Mouse (Mus musculus) heart, embryonic 11.5 days (tissue): ENCODE measurements around the gene Drc3. TPM values are rescaled to one million over a fixed set of nuclear protein-coding genes. Genes with fewer than 3 reads are reported as not detected.

Source experiments
- ATAC-seq: fragments of 200-750 bp; cut with Nextera tagmentation; replicated peaks from 2 replicates; pipeline ENCODE4 v1.8.0; 2017; ENCODE audit warnings: moderate library complexity; ENCODE audit not compliant: insufficient number of reproducible peaks, low FRiP score, low TSS enrichment
- H3K27ac ChIP-seq: fragments of 300-500 bp; sonication (generic); 2 replicates; pipeline ENCODE4 v1.5.1; 2014; ENCODE audit warnings: mild to moderate bottlenecking, low read depth, low read length
- H3K27me3 ChIP-seq: fragments of 300-500 bp; sonication (generic); 2 replicates; pipeline ENCODE4 v1.6.1; 2014; ENCODE audit warnings: mild to moderate bottlenecking, low read length, mixed read lengths; ENCODE audit not compliant: control insufficient read depth, insufficient read depth
- H3K36me3 ChIP-seq: fragments of 300-500 bp; sonication (generic); 2 replicates; pipeline ENCODE4 v1.6.1; 2014; ENCODE audit warnings: mild to moderate bottlenecking, low read length, moderate library complexity, mixed read lengths; ENCODE audit not compliant: control insufficient read depth, insufficient read depth
- H3K4me1 ChIP-seq: fragments of 300-500 bp; sonication (generic); 2 replicates; pipeline ENCODE4 v1.6.1; 2014; ENCODE audit warnings: low read length; ENCODE audit not compliant: control insufficient read depth, insufficient read depth
- H3K4me2 ChIP-seq: fragments of 300-500 bp; sonication (generic); 2 replicates; pipeline ENCODE4 v1.6.1; 2014; ENCODE audit warnings: mild to moderate bottlenecking, moderate library complexity
- H3K4me3 ChIP-seq: fragments of 300-500 bp; sonication (generic); 2 replicates; pipeline ENCODE4 v1.5.1; 2014; ENCODE audit warnings: low read depth, low read length
- H3K9ac ChIP-seq: fragments of 300-500 bp; sonication (generic); 2 replicates; pipeline ENCODE4 v1.6.1; 2014; ENCODE audit warnings: mild to moderate bottlenecking, low read depth, low read length, moderate library complexity
- H3K9me3 ChIP-seq: fragments of 300-500 bp; sonication (generic); replicated peaks from 2 replicates; pipeline ENCODE4 v1.6.1; 2016; ENCODE audit warnings: low read length; ENCODE audit not compliant: control insufficient read depth
- WGBS: fragments of 180-500 bp; shearing (Covaris S2); extraction: QIAGEN DNeasy Blood & Tissue Kit; methylation state at CpG from one replicate; pipeline ENCODE4 v1.1.7; 2014; ENCODE audit not compliant: insufficient replicate concordance; 5-methylcytosine and 5-hydroxymethylcytosine counted together
- polyA plus RNA-seq: library from polyadenylated mRNA; unstranded; fragments of >200 nt; fragmentation: Nextera tagmentation; extraction: Ambion mirVana; gene quantifications from 2 replicates; pipeline ENCODE4 v1.2.1, GENCODE M21; 2014

The Drc3 gene
- polyA plus RNA-seq, 1 experiment from 2014 or later: 1.9 TPM

- H3K27me3 ChIP-seq: no peaks in the 10 kb centered on the region
- H3K4me2 ChIP-seq: no peak overlapping the region
- H3K4me1 ChIP-seq: peaks cover 5% of the 10 kb centered on the region
- H3K9ac ChIP-seq: no peak overlapping the region
- no peaks in the 10 kb centered on the region for H3K36me3 ChIP-seq
- ATAC-seq: no peak
- no peak overlapping the region for H3K27ac ChIP-seq
- H3K4me3 ChIP-seq: no peak overlapping the region
- H3K9me3 ChIP-seq: no peaks in the 10 kb centered on the region
These were observed 29.4 kb upstream of the Drc3 start for GRCm38 (mm10) chr11:60323731-60324130.

GRCm38 (mm10) chr11:60330551-60330950 lies 22.6 kb upstream of the Drc3 start:
- WGBS: 81% methylated on average over 4 of the region's 4 CpGs
- 0 out of 2 replicates have a peak, but pooled peaks cover 6% of the 10 kb centered on the region for H3K4me1 ChIP-seq

GRCm38 (mm10) chr11:60333461-60333860 lies 19.7 kb upstream of the Drc3 start:
- no peaks in the 10 kb centered on the region for H3K36me3 ChIP-seq
- no peak overlapping the region for H3K27ac ChIP-seq
- 0 out of 2 replicates have a peak, but pooled peaks cover 6% of the 10 kb centered on the region for H3K4me1 ChIP-seq
- no peaks in the 10 kb centered on the region for H3K27me3 ChIP-seq
- no peak for ATAC-seq
- WGBS: 83% methylated on average over 5 of the region's 5 CpGs
- no peak overlapping the region for H3K9ac ChIP-seq
- H3K4me2 ChIP-seq: no peak overlapping the region
- no peaks in the 10 kb centered on the region for H3K9me3 ChIP-seq
- no peak overlapping the region for H3K4me3 ChIP-seq

More at GRCm38 (mm10) chr11:60330551-60330950, 22.6 kb upstream of the Drc3 start:
- no peak for ATAC-seq
- H3K27ac ChIP-seq: no peak overlapping the region
- H3K27me3 ChIP-seq: no peaks in the 10 kb centered on the region
- no peak overlapping the region for H3K9ac ChIP-seq
- H3K4me3 ChIP-seq: no peak overlapping the region
- H3K9me3 ChIP-seq: no peaks in the 10 kb centered on the region
- no peak overlapping the region for H3K4me2 ChIP-seq
- H3K36me3 ChIP-seq: no peaks in the 10 kb centered on the region

- no peak for ATAC-seq
- no peak overlapping the region for H3K4me2 ChIP-seq
- WGBS: 63% methylated on average over 3 of the region's 3 CpGs
These were observed 19.0 kb upstream of the Drc3 start for GRCm38 (mm10) chr11:60334124-60334523.

GRCm38 (mm10) chr11:60335771-60336170 lies 17.4 kb upstream of the Drc3 start:
- Histone ChIP-seq H3K36me3 (no peaks in the 10 kb centered on the region), H3K27ac (no peak overlapping the region), H3K9ac (no peak overlapping the region), H3K4me3 (no peak overlapping the region), H3K27me3 (no peaks in the 10 kb centered on the region), H3K4me2 (no peak overlapping the region), H3K9me3 (no peaks in the 10 kb centered on the region), H3K4me1 (0 out of 2 replicates have a peak, but pooled peaks cover 6% of the 10 kb centered on the region)
- no peak for ATAC-seq
- 80% methylated on average over 2 of the region's 2 CpGs for WGBS

More at GRCm38 (mm10) chr11:60334124-60334523, 19.0 kb upstream of the Drc3 start:
- Histone ChIP-seq H3K4me3 (no peak overlapping the region), H3K9ac (no peak overlapping the region), H3K36me3 (no peaks in the 10 kb centered on the region), H3K4me1 (0 out of 2 replicates have a peak, but pooled peaks cover 6% of the 10 kb centered on the region), H3K9me3 (no peaks in the 10 kb centered on the region), H3K27me3 (no peaks in the 10 kb centered on the region), H3K27ac (no peak overlapping the region)

GRCm38 (mm10) chr11:60338291-60338690 lies 14.8 kb upstream of the Drc3 start:
- Histone ChIP-seq H3K27ac (no peak overlapping the region), H3K9ac (no peak overlapping the region), H3K9me3 (no peaks in the 10 kb centered on the region), H3K36me3 (no peaks in the 10 kb centered on the region), H3K4me3 (no peak overlapping the region), H3K4me2 (no peak overlapping the region), H3K27me3 (no peaks in the 10 kb centered on the region), H3K4me1 (0 out of 2 replicates have a peak, but pooled peaks cover 6% of the 10 kb centered on the region)
- WGBS: 68% methylated on average over 4 of the region's 4 CpGs
- no peak for ATAC-seq

GRCm38 (mm10) chr11:60339361-60339760 lies 13.8 kb upstream of the Drc3 start:
- no peaks in the 10 kb centered on the region for H3K27me3 ChIP-seq
- no peak overlapping the region for H3K4me2 ChIP-seq
- no peak overlapping the region for H3K27ac ChIP-seq
- no peak for ATAC-seq
- WGBS: 92% methylated on average over 12 of the region's 12 CpGs
- no peaks in the 10 kb centered on the region for H3K9me3 ChIP-seq
- H3K9ac ChIP-seq: no peak overlapping the region
- no peaks in the 10 kb centered on the region for H3K36me3 ChIP-seq
- H3K4me1 ChIP-seq: no peaks in the 10 kb centered on the region
- H3K4me3 ChIP-seq: no peak overlapping the region

GRCm38 (mm10) chr11:60345868-60346267 lies 7.3 kb upstream of the Drc3 start:
- Histone ChIP-seq H3K36me3 (no peaks in the 10 kb centered on the region), H3K27me3 (no peaks in the 10 kb centered on the region)
- WGBS: 75% methylated on average over 4 of the region's 4 CpGs

GRCm38 (mm10) chr11:60346537-60346936 lies 6.6 kb upstream of the Drc3 start:
- no peaks in the 10 kb centered on the region for H3K27me3 ChIP-seq
- H3K9me3 ChIP-seq: no peaks in the 10 kb centered on the region
- WGBS: 79% methylated on average over 4 of the region's 4 CpGs
- H3K27ac ChIP-seq: no peak overlapping the region
- H3K36me3 ChIP-seq: no peaks in the 10 kb centered on the region
- H3K4me3 ChIP-seq: no peak overlapping the region
- ATAC-seq: no peak
- no peak overlapping the region for H3K9ac ChIP-seq
- peaks cover 9% of the 10 kb centered on the region for H3K4me1 ChIP-seq
- H3K4me2 ChIP-seq: no peak overlapping the region

More at GRCm38 (mm10) chr11:60345868-60346267, 7.3 kb upstream of the Drc3 start:
- Histone ChIP-seq H3K4me3 (no peak overlapping the region), H3K9ac (no peak overlapping the region), H3K9me3 (no peaks in the 10 kb centered on the region), H3K4me1 (peaks cover 5% of the 10 kb centered on the region), H3K27ac (no peak overlapping the region), H3K4me2 (no peak overlapping the region)
- no peak for ATAC-seq
